Mouse (Mus musculus) kidney, adult 2 months (tissue): ENCODE data around the gene Ugcg.

Experiments used
- CTCF ChIP-seq: fragments of 200-500 bp; conservative IDR thresholded peaks from 2 replicates; pipeline ENCODE4 v1.5.1; 2011; ENCODE audit warnings: low read depth, mild to moderate bottlenecking, control low read depth, low read length, moderate library complexity, mixed read lengths; ENCODE audit not compliant: insufficient read depth, insufficient read length
- POLR2A ChIP-seq: fragments of 200-500 bp; IDR thresholded peaks from one replicate; pipeline ENCODE4 v1.6.1; 2011; ENCODE audit warnings: low read depth, low read length, control low read depth

- TF ChIP-seq CTCF (0 out of 2 replicates have a peak, but pooled peaks have one; percentile 19), POLR2A (no peak)
These were observed 1.8 kb upstream of the Ugcg start for GRCm38 (mm10) chr4:59187289-59187688.
